Mouse (Mus musculus) C2C12 (cell line): ENCODE measurements at regions not wholly inside any gene's neighbourhood (a gene's known extent, or its start where the extent isn't known, plus 50 kb on each side); places are given as distances from the start of the nearest gene placed in this dataset.
A peak's percentile ranks its signal among the peaks of the same experiment; 100 is the strongest.

Experiments
- CEBPB ChIP-seq: IDR thresholded peaks from one replicate; pipeline ENCODE4 v1.6.1; 2011; ENCODE audit warnings: low read depth, mild to moderate bottlenecking, control low read depth, moderate library complexity
- CTCF ChIP-seq: IDR thresholded peaks from one replicate; pipeline ENCODE4 v1.5.1; 2011; ENCODE audit not compliant: control insufficient read depth, insufficient read depth, insufficient read length
- MAX ChIP-seq: IDR thresholded peaks from one replicate; pipeline ENCODE4 v1.6.1; 2011; ENCODE audit warnings: mild to moderate bottlenecking, control low read depth
- MYOD1 ChIP-seq: IDR thresholded peaks from one replicate; pipeline ENCODE4 v1.6.1; 2011; ENCODE audit warnings: low read depth; ENCODE audit not compliant: control insufficient read depth, insufficient read length
- MYOG ChIP-seq: IDR thresholded peaks from one replicate; pipeline ENCODE4 v1.6.1; 2011; ENCODE audit not compliant: control insufficient read depth, insufficient read length; ENCODE audit errors: extremely low read depth
- USF1 ChIP-seq: IDR thresholded peaks from one replicate; pipeline ENCODE4 v1.6.1; 2011; ENCODE audit warnings: low read depth, mild to moderate bottlenecking, control low read depth, moderate library complexity

GRCm38 (mm10) chr2:72752624-72753176 lies 227.5 kb downstream of the Sp3 start:
- TF ChIP-seq CTCF (no peak), USF1 (no peak), MAX (no peak), CEBPB (no peak), MYOD1 (peak; percentile 23), MYOG (no peak)
